Mouse (Mus musculus) erythroblast, embryonic 14.5 days (primary cell): ENCODE data around the gene Slc35b4. TPM values are rescaled to one million over a fixed set of nuclear protein-coding genes. Genes with fewer than 3 reads are reported as not detected.

Experiments
- H3K27me3 ChIP-seq: 2 replicates; pipeline ENCODE4 v1.6.1; 2012; ENCODE audit warnings: inconsistent platforms; ENCODE audit not compliant: control insufficient read depth
- H3K36me3 ChIP-seq: 2 replicates; pipeline ENCODE4 v1.6.1; 2012; ENCODE audit warnings: mild to moderate bottlenecking, inconsistent platforms; ENCODE audit not compliant: control insufficient read depth
- H3K4me1 ChIP-seq: 2 replicates; pipeline ENCODE4 v1.6.1; 2012; ENCODE audit warnings: inconsistent platforms; ENCODE audit not compliant: control insufficient read depth
- H3K4me3 ChIP-seq: replicated peaks from 2 replicates; pipeline ENCODE3; 2012; ENCODE audit warnings: moderate library complexity, mild to moderate bottlenecking, inconsistent platforms
- H3K9me3 ChIP-seq: 2 replicates; pipeline ENCODE4 v1.6.1; 2012; ENCODE audit warnings: low read length, inconsistent platforms, mixed read lengths; ENCODE audit not compliant: control insufficient read depth
- GATA1 ChIP-seq: IDR thresholded peaks from 2 replicates; pipeline ENCODE4 v1.6.1; 2012; ENCODE audit warnings: low read length, inconsistent platforms, mixed read lengths
- TAL1 ChIP-seq: IDR thresholded peaks from 3 replicates; pipeline ENCODE4 v1.6.1; 2012; ENCODE audit warnings: low read length, inconsistent platforms, mixed read lengths
- polyA plus RNA-seq: library from polyadenylated mRNA; stranded (reverse); fragments of >175 nt; gene quantifications from 2 replicates; pipeline ENCODE4 v1.2.3, GENCODE M21; 2012

Gene Slc35b4
- 0.08 and 0.10 TPM in 2 replicates for polyA plus RNA-seq

DNA sequence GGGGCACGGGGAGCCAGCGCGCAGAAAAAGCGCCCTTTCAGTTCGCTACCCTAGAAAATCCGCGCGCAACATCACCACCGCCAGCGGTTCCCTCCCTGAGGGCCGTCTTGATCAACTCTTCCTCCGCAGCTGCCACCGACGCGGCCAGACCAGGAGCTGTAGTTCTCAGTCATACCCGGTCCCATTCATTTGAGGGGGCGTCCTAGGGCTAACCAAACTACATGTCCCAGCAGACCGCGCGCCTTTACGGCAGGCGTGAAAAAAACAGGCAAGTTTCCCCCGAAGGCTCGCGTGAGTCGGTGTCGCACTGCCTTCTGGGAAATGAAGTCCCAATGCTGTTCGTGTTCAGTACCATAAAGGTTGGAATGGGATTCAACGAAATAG, at the start of gene Slc35b4:
TSS of gene Slc35b4 (minus strand) at position 248 of the 384 bp plus-strand sequence.
- H3K36me3 ChIP-seq, result peaks cover 11% of the 10 kb centered on the region
- H3K9me3 ChIP-seq, result no peaks in the 10 kb centered on the region
- peak within 1 kb of the TSS; percentile 84 for H3K4me3 ChIP-seq
- peaks cover 24% of the 10 kb centered on the region for H3K4me1 ChIP-seq
- TF ChIP-seq TAL1 (no peak), GATA1 (no peak)
- no peaks in the 10 kb centered on the region for H3K27me3 ChIP-seq

DNA sequence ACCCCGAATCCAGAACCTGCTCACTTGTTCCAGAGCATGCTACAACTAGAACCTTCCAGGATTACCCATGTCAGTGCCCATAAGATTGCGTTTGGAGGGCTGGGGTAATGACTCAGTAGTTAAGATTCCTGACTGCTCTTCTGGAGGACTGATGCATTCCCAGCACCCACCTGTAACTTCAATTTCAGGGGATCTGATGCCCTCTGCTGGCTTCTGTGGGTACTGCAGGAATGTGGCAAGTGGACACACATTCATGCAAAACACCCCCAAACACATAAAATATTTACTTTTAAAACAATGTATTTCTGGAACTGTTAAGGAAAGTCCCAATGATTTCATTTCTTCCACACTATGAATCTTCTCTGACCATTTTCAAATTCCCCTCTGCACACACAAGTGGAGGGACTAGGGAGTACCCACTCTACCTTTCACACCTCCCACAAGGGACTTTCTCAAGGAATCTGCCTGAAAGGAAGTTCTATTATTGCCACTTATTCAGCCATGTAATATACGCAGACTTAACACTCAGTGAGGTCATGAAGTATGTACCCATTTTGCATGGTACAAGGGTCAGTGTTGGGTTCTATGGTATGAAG, 48.2 kb upstream of the Slc35b4 start:
- TF ChIP-seq TAL1, result no peak
- no peak for TF ChIP-seq GATA1
- Histone ChIP-seq H3K36me3 (no peaks in the 10 kb centered on the region), H3K4me3 (no peak overlapping the region), H3K9me3 (peaks cover 8% of the 10 kb centered on the region), H3K27me3 (no peaks in the 10 kb centered on the region), H3K4me1 (no peaks in the 10 kb centered on the region)

DNA sequence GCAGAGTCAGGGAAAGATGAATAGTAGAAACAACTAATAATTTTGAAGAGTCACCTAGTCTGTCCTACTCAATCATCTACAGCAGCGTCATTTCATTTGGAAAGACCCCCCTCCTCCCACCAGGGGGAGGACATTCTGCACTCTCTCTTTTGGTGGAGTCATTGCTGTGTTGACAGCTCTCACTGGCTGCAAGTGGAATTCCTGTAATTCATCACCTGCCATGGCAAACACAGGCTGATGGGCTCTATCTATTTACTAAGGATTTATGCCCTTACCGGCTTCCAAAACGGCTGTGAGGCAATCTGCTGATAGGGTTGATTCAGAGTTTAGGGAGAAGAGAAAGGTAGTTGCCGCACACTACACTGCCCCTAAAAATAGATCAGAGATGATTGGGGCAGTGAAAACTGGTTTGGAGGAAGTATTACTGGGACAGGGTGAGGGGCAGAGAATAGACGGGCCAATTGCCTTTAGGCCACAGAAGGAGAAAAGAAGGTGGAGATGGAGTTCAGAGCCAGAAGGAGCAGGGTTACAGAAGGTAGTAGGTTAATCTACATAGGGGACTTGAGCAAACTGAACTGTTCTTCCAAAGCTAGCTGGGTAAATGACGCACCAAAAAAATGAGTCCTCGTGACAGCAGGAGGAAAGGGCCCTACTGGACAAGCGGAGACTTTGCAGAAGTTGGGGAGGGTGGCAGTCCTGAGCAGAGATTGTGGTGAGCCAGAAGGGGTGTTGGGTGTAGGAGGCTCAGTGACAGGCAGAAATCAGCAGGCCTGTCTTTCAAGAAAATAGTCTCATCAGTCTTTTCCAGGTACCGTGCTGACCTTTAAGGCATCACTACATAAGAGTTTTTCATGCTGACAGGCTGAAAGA, 39.8 kb upstream of the Slc35b4 start:
- Histone ChIP-seq H3K36me3 (no peaks in the 10 kb centered on the region), H3K9me3 (no peaks in the 10 kb centered on the region), H3K4me1 (no peaks in the 10 kb centered on the region), H3K27me3 (no peaks in the 10 kb centered on the region), H3K4me3 (no peak overlapping the region)
- TF ChIP-seq GATA1 (no peak), TAL1 (no peak)

DNA sequence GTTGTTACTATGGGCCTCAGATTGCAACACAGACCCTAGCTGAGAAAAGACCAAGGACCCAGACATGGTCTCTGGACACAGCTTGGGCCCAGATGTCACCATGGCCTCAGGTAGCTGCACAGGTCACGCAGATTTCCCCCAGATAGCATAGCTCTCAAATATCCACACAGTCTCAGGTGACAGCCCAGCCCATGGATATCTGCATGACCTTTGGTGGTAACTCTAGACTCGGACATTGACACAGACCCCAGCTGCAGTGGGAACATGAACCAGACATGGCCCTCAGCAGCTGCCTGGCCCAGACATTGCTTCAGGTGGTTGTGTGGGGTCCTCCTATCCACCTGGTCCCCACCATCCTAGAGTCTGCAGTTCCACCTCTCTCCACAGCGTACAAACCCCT, 28.8 kb upstream of the Slc35b4 start:
- H3K4me3 ChIP-seq, result no peak overlapping the region
- no peaks in the 10 kb centered on the region for H3K4me1 ChIP-seq
- no peaks in the 10 kb centered on the region for H3K36me3 ChIP-seq
- H3K27me3 ChIP-seq, result no peaks in the 10 kb centered on the region
- H3K9me3 ChIP-seq, result no peaks in the 10 kb centered on the region
- TF ChIP-seq GATA1 (no peak), TAL1 (no peak)

DNA sequence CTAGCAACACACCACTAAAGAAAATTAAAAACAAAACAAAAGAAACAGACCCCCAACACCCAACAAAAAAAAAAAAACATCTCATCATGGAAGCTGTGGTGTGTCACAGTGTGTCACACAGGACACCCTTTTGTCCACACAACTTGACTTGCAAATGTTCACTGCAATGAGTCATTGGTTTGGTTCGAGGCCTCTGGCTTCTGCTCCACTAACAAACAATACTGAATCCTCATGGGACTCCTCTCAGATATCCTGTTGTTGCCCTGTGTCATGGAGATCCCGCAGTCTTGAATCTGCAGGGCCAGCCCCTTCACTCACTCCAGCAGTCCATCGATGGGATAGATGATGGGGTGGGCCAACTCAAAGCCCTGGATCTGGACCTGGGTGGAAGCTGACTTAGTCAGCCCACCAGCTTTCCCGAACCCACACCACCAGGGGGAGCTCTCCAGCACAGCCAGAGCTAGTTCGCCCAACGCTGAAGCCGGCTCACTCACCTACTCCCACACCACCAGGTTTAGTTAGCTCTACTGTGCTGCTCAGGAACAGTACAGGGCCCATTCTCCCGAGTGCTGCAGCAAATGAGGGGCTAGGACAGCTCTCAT, 28.2 kb upstream of the Slc35b4 start:
- TF ChIP-seq GATA1 (no peak), TAL1 (no peak)

DNA sequence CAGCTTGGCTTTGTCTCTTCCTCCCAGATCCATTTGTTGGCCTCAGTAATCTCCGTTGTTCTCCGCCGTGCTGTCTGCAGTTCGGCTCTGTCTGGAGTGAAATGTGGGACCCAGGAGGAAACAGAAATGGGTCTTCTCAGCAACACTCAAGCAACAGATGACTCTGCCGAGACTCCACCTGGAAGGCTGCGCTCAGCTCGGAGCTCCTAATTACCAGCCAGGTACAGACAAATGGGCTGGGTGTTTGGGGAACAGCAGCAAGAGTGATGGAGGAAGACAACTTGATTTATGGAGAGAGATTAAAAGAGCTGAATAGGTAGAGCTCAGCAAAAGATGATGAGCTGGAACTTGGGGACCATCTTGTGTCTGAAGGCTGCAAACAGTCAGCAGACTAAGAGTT, 26.6 kb upstream of the Slc35b4 start:
- Histone ChIP-seq H3K4me1 (no peaks in the 10 kb centered on the region), H3K4me3 (no peak overlapping the region), H3K36me3 (no peaks in the 10 kb centered on the region), H3K9me3 (no peaks in the 10 kb centered on the region), H3K27me3 (no peaks in the 10 kb centered on the region)
- no peak for TF ChIP-seq TAL1
- no peak for TF ChIP-seq GATA1

More for the DNA sequence above, 28.2 kb upstream of the Slc35b4 start:
- Histone ChIP-seq H3K9me3 (no peaks in the 10 kb centered on the region), H3K36me3 (no peaks in the 10 kb centered on the region), H3K4me1 (no peaks in the 10 kb centered on the region), H3K4me3 (no peak overlapping the region), H3K27me3 (no peaks in the 10 kb centered on the region)

DNA sequence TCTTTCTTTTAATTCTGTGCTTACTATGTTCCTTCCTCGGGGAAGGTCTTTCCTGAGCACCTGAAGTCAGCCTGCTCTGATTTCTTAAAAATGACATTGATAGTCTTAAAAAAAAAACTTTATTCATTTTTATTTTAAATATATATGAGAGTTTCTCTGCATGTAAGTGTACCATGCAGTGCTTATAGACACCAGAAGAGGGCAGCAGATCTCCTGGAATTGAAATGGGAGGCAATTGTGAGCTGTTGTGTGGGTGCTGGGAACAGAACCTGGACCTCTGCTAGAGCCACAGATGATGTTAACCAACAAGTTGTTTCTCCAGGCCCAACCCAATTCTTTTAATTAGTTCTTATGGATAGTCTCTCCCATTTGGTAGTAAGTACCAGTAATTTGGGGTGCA, 18.1 kb upstream of the Slc35b4 start:
- no peaks in the 10 kb centered on the region for H3K4me1 ChIP-seq
- peaks cover 2% of the 10 kb centered on the region; the same call in 1 of the 2 replicates for H3K9me3 ChIP-seq
- no peak overlapping the region for H3K4me3 ChIP-seq
- no peak for TF ChIP-seq TAL1
- TF ChIP-seq GATA1, result no peak
- H3K36me3 ChIP-seq, result no peaks in the 10 kb centered on the region
- no peaks in the 10 kb centered on the region for H3K27me3 ChIP-seq

DNA sequence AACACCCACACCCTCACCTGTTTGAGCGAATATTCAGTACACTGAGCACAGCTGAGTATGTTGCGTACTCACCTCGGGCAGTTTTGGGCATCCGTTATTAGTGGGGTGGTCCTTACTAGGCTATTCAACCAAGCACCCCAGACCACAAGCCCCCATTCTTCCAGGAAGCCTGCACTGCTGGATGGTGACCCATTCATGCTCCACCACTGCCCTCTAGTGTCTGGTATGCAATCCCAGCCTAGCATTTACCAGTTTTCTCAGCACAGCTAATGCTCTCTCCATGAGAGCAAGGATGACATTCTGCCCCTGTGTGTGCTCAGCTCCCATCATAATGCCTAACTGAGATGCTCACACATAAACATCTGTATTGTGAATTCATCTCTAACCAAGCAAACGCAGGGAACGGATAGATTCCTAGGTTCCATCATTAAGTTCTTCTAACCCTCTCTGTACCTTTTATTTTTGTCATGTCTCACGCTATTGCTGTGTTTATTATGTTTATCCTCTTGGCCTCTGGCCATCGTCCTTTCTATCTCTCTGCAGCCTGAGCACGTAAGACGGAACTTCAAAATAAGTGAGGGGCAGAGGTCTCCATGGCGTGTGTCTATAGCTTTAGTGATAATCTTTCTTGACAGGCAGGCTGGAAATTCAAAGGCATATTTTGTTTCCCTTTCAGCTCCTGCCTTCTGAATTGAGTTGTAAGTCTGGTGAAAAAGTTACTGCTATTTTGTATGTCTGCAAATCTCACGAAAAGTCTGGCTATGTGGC, 17.0 kb upstream of the Slc35b4 start:
- Histone ChIP-seq H3K36me3 (no peaks in the 10 kb centered on the region), H3K4me1 (no peaks in the 10 kb centered on the region), H3K4me3 (no peak overlapping the region), H3K27me3 (no peaks in the 10 kb centered on the region), H3K9me3 (peaks cover 2% of the 10 kb centered on the region; the same call in 1 of the 2 replicates)
- TF ChIP-seq TAL1 (no peak), GATA1 (no peak)

- Histone ChIP-seq H3K4me1 (no peaks in the 10 kb centered on the region), H3K4me3 (no peak overlapping the region), H3K36me3 (no peaks in the 10 kb centered on the region), H3K9me3 (peaks cover 2% of the 10 kb centered on the region; the same call in 1 of the 2 replicates), H3K27me3 (no peaks in the 10 kb centered on the region)
- TF ChIP-seq TAL1 (no peak), GATA1 (no peak)
Measured at GRCm38 (mm10) chr6:34191401-34191800, 14.5 kb upstream of the Slc35b4 start.
